In the genomic region with DNA sequence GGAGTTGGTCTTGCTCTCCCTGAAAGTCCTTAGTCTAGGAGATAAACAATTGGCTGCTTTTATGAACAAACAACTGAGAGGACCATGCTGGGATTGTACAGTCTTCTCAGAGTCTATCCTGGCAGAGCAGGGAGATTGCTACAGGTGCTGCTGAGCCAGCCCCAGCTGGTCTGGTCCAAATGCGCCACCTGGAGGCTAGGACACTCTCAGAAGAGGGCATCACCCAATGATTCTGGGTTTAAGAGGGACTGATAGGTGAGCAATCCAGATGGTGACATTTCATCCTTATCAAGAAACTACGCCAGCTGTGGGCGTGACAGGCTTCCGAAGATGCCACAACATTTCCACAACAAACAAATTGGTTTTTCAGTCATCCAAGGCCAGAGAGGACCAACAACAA, we compare ENCODE assay signal across 8 mouse cellular contexts. TPM values are rescaled to one million over a fixed set of nuclear protein-coding genes. Genes with fewer than 3 reads are reported as not detected.
DNase-seq lines count a peak whose midpoint lies in the region; ATAC-seq lines count a peak whose summit lies in the region.
"Had no signal": no experiment of that assay in that cellular context is flagged by ENCODE, and none has a peak within 500 bp of the region (broad histone marks: within the 10 kb centered on the region; RNA-seq: fewer than 3 reads in every experiment).

No protein-coding gene starts in this region.

- H3K4me2 ChIP-seq in forebrain, embryonic 15.5 days (replicated peaks), result no peak overlapping the region
- no peak overlapping the region for H3K4me2 ChIP-seq in intestine, embryonic 16.5 days (ENCODE audit: low read depth, low read length)
- H3K4me2 ChIP-seq in midbrain, embryonic 13.5 days (replicated peaks), result no peak overlapping the region

- no peak overlapping the region for H3K27ac ChIP-seq in forebrain, embryonic 15.5 days (replicated peaks)
- H3K27ac ChIP-seq in intestine, embryonic 16.5 days (ENCODE audit: low read length), result no peak overlapping the region
- no peak overlapping the region for H3K27ac ChIP-seq in midbrain, embryonic 13.5 days
- H3K27ac ChIP-seq: macrophage had no signal

- H3K27me3 ChIP-seq in forebrain, embryonic 15.5 days, result no peaks in the 10 kb centered on the region
- no peaks in the 10 kb centered on the region for H3K27me3 ChIP-seq in intestine, embryonic 16.5 days (replicated peaks; ENCODE audit: control insufficient read depth, insufficient read depth, low read length)
- H3K27me3 ChIP-seq in midbrain, embryonic 13.5 days, result no peaks in the 10 kb centered on the region

- WGBS in forebrain, embryonic 15.5 days, result 49% methylated on average over 4 of the region's 4 CpGs
- WGBS in intestine, embryonic 16.5 days, result 43% methylated on average over 4 of the region's 4 CpGs
- WGBS in midbrain, embryonic 13.5 days, result 50% methylated on average over 4 of the region's 4 CpGs

- no peaks in the 10 kb centered on the region for H3K36me3 ChIP-seq in forebrain, embryonic 15.5 days
- no peaks in the 10 kb centered on the region for H3K36me3 ChIP-seq in intestine, embryonic 16.5 days (ENCODE audit: control insufficient read depth, insufficient read depth, low read length)
- H3K36me3 ChIP-seq in midbrain, embryonic 13.5 days, result no peaks in the 10 kb centered on the region

- H3K4me3 ChIP-seq in forebrain, embryonic 15.5 days, result no peak overlapping the region
- H3K4me3 ChIP-seq in intestine, embryonic 16.5 days (ENCODE audit: low read length), result no peak overlapping the region
- H3K4me3 ChIP-seq in midbrain, embryonic 13.5 days (replicated peaks), result no peak overlapping the region

- H3K9me3 ChIP-seq in forebrain, embryonic 15.5 days, result no peaks in the 10 kb centered on the region
- H3K9me3 ChIP-seq in intestine, embryonic 16.5 days (ENCODE audit: control insufficient read depth, low read length), result no peaks in the 10 kb centered on the region
- no peaks in the 10 kb centered on the region for H3K9me3 ChIP-seq in midbrain, embryonic 13.5 days

- H3K9ac ChIP-seq in forebrain, embryonic 15.5 days (replicated peaks), result no peak overlapping the region
- no peak overlapping the region for H3K9ac ChIP-seq in intestine, embryonic 16.5 days (ENCODE audit: low read depth, low read length)
- no peak overlapping the region for H3K9ac ChIP-seq in midbrain, embryonic 13.5 days (replicated peaks)

- ATAC-seq in forebrain, embryonic 15.5 days (replicated peaks), result peak; percentile 77
- ATAC-seq in intestine, embryonic 16.5 days, result peak; percentile 77
- ATAC-seq in midbrain, embryonic 13.5 days, result peak; percentile 75; the same call in 1 of the 2 replicates

- DNase-seq in T-cell, adult 2 months (ENCODE audit: low spot score), result peak; percentile 22
- peak; percentile 16 for DNase-seq in cerebellum, adult 11 months
- peak; percentile 39 to 72 for DNase-seq in left cerebral cortex, postnatal 14 days (ENCODE audit: low spot score in 2 of 2)
- peak; percentile 87 to 92 for DNase-seq in spleen, postnatal 10 days (ENCODE audit: low spot score in 2 of 2)

- intact Hi-C loops in left cerebral cortex, postnatal 14 days (cut with DNase I), result loop anchor here (2.0 to 10.0 kb wide), 2 partner anchors 195 to 953 kb away; a partner anchor contains a TSS

- no peaks in the 10 kb centered on the region for H3K4me1 ChIP-seq in forebrain, embryonic 15.5 days
- H3K4me1 ChIP-seq in intestine, embryonic 16.5 days (ENCODE audit: control insufficient read depth, insufficient read depth, low read length), result no peaks in the 10 kb centered on the region
- no peaks in the 10 kb centered on the region for H3K4me1 ChIP-seq in midbrain, embryonic 13.5 days (replicated peaks)

RNA-seq across cellular contexts. Expression of a gene that starts 51.2 kb away (rescaled TPM):
- 77.8 and 79.3 TPM in 2 replicates for polyA plus RNA-seq in forebrain, embryonic 15.5 days (2015; fragmentation: Nextera tagmentation; extraction: Ambion mirVana)
- 21.0 and 41.8 TPM in 2 replicates for polyA plus RNA-seq in intestine, embryonic 16.5 days (2015; fragmentation: Nextera tagmentation; extraction: Ambion mirVana)
- 10 to 100 TPM; 44.9 to 48.4 TPM for total RNA-seq in left cerebral cortex, postnatal 14 days (2021)
- 79.4 and 90.7 TPM in 2 replicates for polyA plus RNA-seq in midbrain, embryonic 13.5 days (2015; fragmentation: Nextera tagmentation; extraction: Ambion mirVana)

Comparison
In these comparisons a context has a peak if more than half of its experiments do, and no peak if none do; other contexts are left out.
1. DNase-seq: peak in every context shown above with its lines; median percentile 90 in spleen, postnatal 10 days; 56 in left cerebral cortex, postnatal 14 days; 22 in T-cell, adult 2 months; 16 in cerebellum, adult 11 months.